Mouse (Mus musculus): ENCODE results near the gene Zfp119a. TPM values are rescaled to one million over a fixed set of nuclear protein-coding genes. Genes with fewer than 3 reads are reported as not detected.
"Not testable (repeated sequence)": the region's sequence is repeated elsewhere in the genome, so short reads cannot be mapped to it uniquely, and the experiment has no call there.

The Zfp119a gene
- 10 to 100 TPM; 11.8 to 53.4 (median 20.8) TPM for total RNA-seq (2018; cell fraction: chromatin; rRNA removed)
- total RNA-seq (2018; cell fraction: cytosol; rRNA removed) = 1 to 10 TPM; 2.2 to 7.7 (median 4.2) TPM
- 10 to 100 TPM in 14 of 26 experiments, 1 to 10 TPM in 12; 6.4 to 22.5 (median 11.1) TPM for total RNA-seq (2018; cell fraction: nucleus; rRNA removed)
- 3.7 to 8.0 TPM (median 5.0 TPM) in 3 replicates for polyA plus RNA-seq (2018)

GRCm38 (mm10) chr17:55878636-55879369 lies at the start of gene Zfp119a:
Gene Zfp119a, minus strand, starts transcription at chr17:55878930.
- Histone ChIP-seq H3K79me2 (ENCODE audit: inconsistent target) (peaks cover 43% of the 10 kb centered on the region), H3K4me3 (ENCODE audit: inconsistent target) (peak within 1 kb of the TSS; percentile 52), H3K27ac (peak within 1 kb of the TSS; percentile 60)
- H3K36me3 ChIP-seq (ENCODE audit: inconsistent target) = not testable (repeated sequence)
- 0% methylated on average over 21 of the region's 53 CpGs for whole genome bisulfite sequencing (ENCODE audit: missing documents)

GRCm38 (mm10) chr17:55906669-55907068 lies 27.9 kb upstream of the Zfp119a start:
- no peaks in the 10 kb centered on the region for H3K36me3 ChIP-seq (ENCODE audit: inconsistent target)
- H3K79me2 ChIP-seq (ENCODE audit: inconsistent target) = no peaks in the 10 kb centered on the region
- H3K27ac ChIP-seq = no peak overlapping the region
- no peak overlapping the region for H3K4me3 ChIP-seq (ENCODE audit: inconsistent target)

GRCm38 (mm10) chr17:55904131-55904530 lies 25.4 kb upstream of the Zfp119a start:
- Histone ChIP-seq H3K27ac (no peak overlapping the region), H3K36me3 (ENCODE audit: inconsistent target) (no peaks in the 10 kb centered on the region), H3K4me3 (ENCODE audit: inconsistent target) (no peak overlapping the region), H3K79me2 (ENCODE audit: inconsistent target) (no peaks in the 10 kb centered on the region)
- WGBS (ENCODE audit: missing documents) = 80% methylated on average over 6 of the region's 6 CpGs

GRCm38 (mm10) chr17:55903687-55904086 lies 25.0 kb upstream of the Zfp119a start:
- no peaks in the 10 kb centered on the region for H3K36me3 ChIP-seq (ENCODE audit: inconsistent target)
- no peak overlapping the region for H3K4me3 ChIP-seq (ENCODE audit: inconsistent target)
- H3K27ac ChIP-seq = no peak overlapping the region
- no peaks in the 10 kb centered on the region for H3K79me2 ChIP-seq (ENCODE audit: inconsistent target)
- 100% methylated on average over 1 of the region's 1 CpGs for WGBS (ENCODE audit: missing documents)

- Histone ChIP-seq H3K36me3 (ENCODE audit: inconsistent target) (peaks cover 1% of the 10 kb centered on the region; the same call in 1 of the 2 replicates), H3K4me3 (ENCODE audit: inconsistent target) (no peak overlapping the region), H3K79me2 (ENCODE audit: inconsistent target) (no peaks in the 10 kb centered on the region), H3K27ac (no peak overlapping the region)
- WGBS (ENCODE audit: missing documents) = 61% methylated on average over 2 of the region's 2 CpGs
These were observed 24.4 kb upstream of the Zfp119a start for GRCm38 (mm10) chr17:55903087-55903486.

- H3K79me2 ChIP-seq (ENCODE audit: inconsistent target) = peaks cover 21% of the 10 kb centered on the region
- peaks cover 18% of the 10 kb centered on the region for H3K36me3 ChIP-seq (ENCODE audit: inconsistent target)
- H3K4me3 ChIP-seq (ENCODE audit: inconsistent target) = peak overlapping the region; percentile 33; the same call in 1 of the 2 replicates
- WGBS (ENCODE audit: missing documents) = 11% methylated on average over 6 of the region's 8 CpGs
- peak overlapping the region; percentile 40 for H3K27ac ChIP-seq
These were observed 13.8 kb upstream of the Zfp119a start for GRCm38 (mm10) chr17:55892406-55892955.

- H3K27ac ChIP-seq = no peak overlapping the region
- WGBS (ENCODE audit: missing documents) = 94% methylated on average over 2 of the region's 2 CpGs
- H3K79me2 ChIP-seq (ENCODE audit: inconsistent target) = no peaks in the 10 kb centered on the region
- H3K4me3 ChIP-seq (ENCODE audit: inconsistent target) = no peak overlapping the region
- H3K36me3 ChIP-seq (ENCODE audit: inconsistent target) = no peaks in the 10 kb centered on the region
These were observed 6.2 kb upstream of the Zfp119a start for GRCm38 (mm10) chr17:55884912-55885311.

GRCm38 (mm10) chr17:55883631-55884030 lies 4.9 kb upstream of the Zfp119a start:
- no peak overlapping the region for H3K4me3 ChIP-seq (ENCODE audit: inconsistent target)
- H3K27ac ChIP-seq = no peak overlapping the region
- no peaks in the 10 kb centered on the region for H3K36me3 ChIP-seq (ENCODE audit: inconsistent target)
- WGBS (ENCODE audit: missing documents) = 53% methylated on average over 2 of the region's 2 CpGs
- no peaks in the 10 kb centered on the region for H3K79me2 ChIP-seq (ENCODE audit: inconsistent target)

GRCm38 (mm10) chr17:55878282-55878635 lies 471 bp downstream of the Zfp119a start:
- Histone ChIP-seq H3K4me3 (ENCODE audit: inconsistent target) (peak overlapping the region; percentile 52), H3K79me2 (ENCODE audit: inconsistent target) (peaks cover 49% of the 10 kb centered on the region), H3K27ac (peak overlapping the region; percentile 60)
- WGBS (ENCODE audit: missing documents) = 0% methylated on average over 5 of the region's 8 CpGs
- H3K36me3 ChIP-seq (ENCODE audit: inconsistent target) = not testable (repeated sequence)

GRCm38 (mm10) chr17:55877184-55877583 lies 1.5 kb downstream of the Zfp119a start:
- no peaks in the 10 kb centered on the region for H3K36me3 ChIP-seq (ENCODE audit: inconsistent target)
- WGBS (ENCODE audit: missing documents) = 88% methylated on average over 4 of the region's 4 CpGs
- no peak overlapping the region for H3K4me3 ChIP-seq (ENCODE audit: inconsistent target)
- H3K27ac ChIP-seq = no peak overlapping the region
- peaks cover 60% of the 10 kb centered on the region for H3K79me2 ChIP-seq (ENCODE audit: inconsistent target)

GRCm38 (mm10) chr17:55843067-55843466 lies 35.7 kb downstream of the Zfp119a start:
- no peaks in the 10 kb centered on the region for H3K79me2 ChIP-seq (ENCODE audit: inconsistent target)
- WGBS (ENCODE audit: missing documents) = 54% methylated on average over 4 of the region's 4 CpGs
- no peak overlapping the region for H3K4me3 ChIP-seq (ENCODE audit: inconsistent target)
- no peaks in the 10 kb centered on the region for H3K36me3 ChIP-seq (ENCODE audit: inconsistent target)
- no peak overlapping the region for H3K27ac ChIP-seq

- no peak overlapping the region for H3K27ac ChIP-seq
- no peaks in the 10 kb centered on the region for H3K79me2 ChIP-seq (ENCODE audit: inconsistent target)
- WGBS (ENCODE audit: missing documents) = 100% methylated on average over 1 of the region's 1 CpGs
- H3K4me3 ChIP-seq (ENCODE audit: inconsistent target) = no peak overlapping the region
- H3K36me3 ChIP-seq (ENCODE audit: inconsistent target) = no peaks in the 10 kb centered on the region
These were observed 57.2 kb downstream of the Zfp119a start for GRCm38 (mm10) chr17:55821566-55821965.

GRCm38 (mm10) chr17:55816853-55817252 lies 61.9 kb downstream of the Zfp119a start:
- H3K4me3 ChIP-seq (ENCODE audit: inconsistent target) = no peak overlapping the region
- H3K27ac ChIP-seq = no peak overlapping the region
- 91% methylated on average over 4 of the region's 4 CpGs for WGBS (ENCODE audit: missing documents)
- H3K36me3 ChIP-seq (ENCODE audit: inconsistent target) = no peaks in the 10 kb centered on the region
- no peaks in the 10 kb centered on the region for H3K79me2 ChIP-seq (ENCODE audit: inconsistent target)
